Mouse (Mus musculus): ENCODE data around the gene Glt1d1.

DNA sequence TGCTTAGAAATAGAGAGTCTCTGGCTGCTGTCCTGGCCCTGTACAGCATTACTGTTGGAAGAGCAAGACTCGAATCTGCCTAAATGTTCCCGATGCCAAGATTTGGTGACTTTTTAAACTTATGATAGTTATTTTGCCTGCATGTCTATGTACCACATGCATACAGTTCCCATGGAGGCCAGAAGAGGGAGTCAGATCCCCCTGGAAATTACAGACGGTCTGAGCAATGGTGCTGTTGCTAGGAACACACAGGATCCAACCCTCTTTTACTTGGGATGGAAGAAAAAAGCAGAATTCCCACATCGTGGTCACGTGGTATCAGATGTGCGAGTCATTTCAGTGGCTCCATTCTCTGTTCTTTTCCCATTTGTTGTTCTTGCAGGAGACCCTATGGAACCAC, 39.2 kb upstream of the Glt1d1 start:
- TF ChIP-seq GATA1 (IDR thresholded peaks at IDR 0.05; ENCODE audit: borderline replicate concordance, low read length), result no peak
- TF ChIP-seq FLI1 (IDR thresholded peaks at IDR 0.05; ENCODE audit: low read length), result no peak

Measured in megakaryocyte, embryonic 14.5 days (primary cell).